Mouse (Mus musculus): ENCODE measurements around the gene Fam183b. TPM values are rescaled to one million over a fixed set of nuclear protein-coding genes. Genes with fewer than 3 reads are reported as not detected.

Fam183b gene
- polyA plus RNA-seq, 1 experiment from 2014 or later, result 0.37 TPM

DNA sequence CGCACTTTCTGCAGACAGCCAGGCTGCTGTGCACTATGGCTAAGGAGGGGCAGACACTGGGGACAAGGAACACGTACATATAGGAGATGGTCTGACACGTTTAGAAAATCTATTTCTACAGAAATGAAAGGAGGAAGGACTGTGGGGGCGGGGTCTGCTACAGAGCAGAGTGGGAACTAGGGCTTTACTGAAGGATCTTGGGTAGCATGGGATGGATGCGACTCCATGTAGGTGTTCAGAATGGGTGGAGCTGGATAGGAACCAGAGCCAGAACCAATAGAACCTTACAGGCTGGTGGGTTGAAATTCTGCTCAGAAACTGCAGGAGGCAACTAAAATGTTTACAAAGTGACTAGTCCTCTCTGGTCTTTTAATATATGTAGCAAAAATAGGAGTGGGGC is 2.0 kb downstream of the Fam183b start:
- no peak overlapping the region for H3K4me3 ChIP-seq (replicated peaks; ENCODE audit: low read depth, low read length)
- H3K4me1 ChIP-seq (replicated peaks; ENCODE audit: insufficient read depth, low read length), result no peaks in the 10 kb centered on the region
- no peak overlapping the region for H3K4me2 ChIP-seq (ENCODE audit: low read length)
- DNase-seq (ENCODE audit: low spot score) (no peak), ATAC-seq (replicated peaks; ENCODE audit: low FRiP score, low read depth) (no peak)
- 76% methylated on average over 5 of the region's 5 CpGs for WGBS
- no peaks in the 10 kb centered on the region for H3K36me3 ChIP-seq (ENCODE audit: insufficient read depth, low read length)
- TF ChIP-seq CTCF (IDR thresholded peaks at IDR 0.05; ENCODE audit: low read depth), result no peak
- H3K27ac ChIP-seq, result no peak overlapping the region
- H3K27me3 ChIP-seq (ENCODE audit: insufficient read depth, low read length), result no peaks in the 10 kb centered on the region
- H3K9ac ChIP-seq (ENCODE audit: low read depth, low read length), result no peak overlapping the region
- H3K9me3 ChIP-seq (replicated peaks; ENCODE audit: low read length), result no peaks in the 10 kb centered on the region

DNA sequence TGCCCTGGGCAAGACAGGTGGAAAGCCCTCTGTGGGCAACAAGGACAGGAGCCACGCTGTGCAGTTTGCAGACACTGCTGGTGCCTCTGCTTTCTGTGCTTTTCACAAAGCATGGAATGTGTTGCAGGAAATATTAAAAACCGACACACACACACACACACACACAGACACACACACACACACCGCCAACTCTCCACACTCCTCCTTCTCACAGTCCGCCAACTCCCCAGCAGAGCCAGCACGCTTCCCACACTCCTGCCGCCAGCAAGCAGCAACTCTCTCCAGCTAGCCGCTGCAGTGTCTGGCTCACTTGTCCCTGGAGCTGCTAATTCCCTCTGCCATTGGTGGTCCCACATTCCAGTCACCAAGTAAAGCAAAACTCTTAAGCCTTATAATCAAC is 4.9 kb downstream of the Fam183b start:
- no peak for DNase-seq (ENCODE audit: low spot score)
- H3K36me3 ChIP-seq (ENCODE audit: insufficient read depth, low read length), result no peaks in the 10 kb centered on the region

DNA sequence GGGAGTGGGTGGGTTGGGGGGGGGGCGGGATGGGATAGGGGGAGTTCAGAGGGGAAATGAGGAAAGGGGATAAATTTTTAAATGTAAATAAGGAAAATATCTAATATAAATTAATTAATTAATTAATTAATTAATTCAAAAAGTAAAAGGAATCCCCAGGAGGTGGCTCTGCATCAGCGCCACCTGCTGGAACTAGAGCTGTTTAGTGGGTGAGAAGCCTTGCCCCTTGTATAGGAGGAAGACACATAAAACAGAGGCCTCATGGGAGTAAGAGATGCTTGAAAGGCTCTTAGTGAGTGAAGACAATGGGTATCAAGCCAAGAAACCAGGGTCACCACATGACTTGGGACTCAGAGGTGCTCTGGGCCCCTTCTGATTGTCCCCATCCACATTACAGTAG is 5.9 kb downstream of the Fam183b start:
- Histone ChIP-seq H3K36me3 (ENCODE audit: insufficient read depth, low read length) (no peaks in the 10 kb centered on the region), H3K4me1 (replicated peaks; ENCODE audit: insufficient read depth, low read length) (no peaks in the 10 kb centered on the region), H3K27me3 (ENCODE audit: insufficient read depth, low read length) (no peaks in the 10 kb centered on the region), H3K4me2 (ENCODE audit: low read length) (no peak overlapping the region), H3K27ac (no peak overlapping the region), H3K9me3 (replicated peaks; ENCODE audit: low read length) (no peaks in the 10 kb centered on the region), H3K9ac (ENCODE audit: low read depth, low read length) (no peak overlapping the region), H3K4me3 (replicated peaks; ENCODE audit: low read depth, low read length) (no peak overlapping the region)
- no peak for TF ChIP-seq CTCF (IDR thresholded peaks at IDR 0.05; ENCODE audit: low read depth)
- DNase-seq (ENCODE audit: low spot score) (no peak), ATAC-seq (replicated peaks; ENCODE audit: low FRiP score, low read depth) (no peak)
- WGBS, result 87% methylated on average over 2 of the region's 2 CpGs

More for the DNA sequence above, 4.9 kb downstream of the Fam183b start:
- no peak overlapping the region for H3K4me3 ChIP-seq (replicated peaks; ENCODE audit: low read depth, low read length)
- ATAC-seq (replicated peaks; ENCODE audit: low FRiP score, low read depth), result no peak
- no peaks in the 10 kb centered on the region for H3K27me3 ChIP-seq (ENCODE audit: insufficient read depth, low read length)
- no peaks in the 10 kb centered on the region for H3K9me3 ChIP-seq (replicated peaks; ENCODE audit: low read length)
- 79% methylated on average over 7 of the region's 7 CpGs for WGBS
- no peak overlapping the region for H3K27ac ChIP-seq
- H3K4me1 ChIP-seq (replicated peaks; ENCODE audit: insufficient read depth, low read length), result no peaks in the 10 kb centered on the region
- no peak for TF ChIP-seq CTCF (IDR thresholded peaks at IDR 0.05; ENCODE audit: low read depth)
- H3K4me2 ChIP-seq (ENCODE audit: low read length), result no peak overlapping the region
- H3K9ac ChIP-seq (ENCODE audit: low read depth, low read length), result no peak overlapping the region

DNA sequence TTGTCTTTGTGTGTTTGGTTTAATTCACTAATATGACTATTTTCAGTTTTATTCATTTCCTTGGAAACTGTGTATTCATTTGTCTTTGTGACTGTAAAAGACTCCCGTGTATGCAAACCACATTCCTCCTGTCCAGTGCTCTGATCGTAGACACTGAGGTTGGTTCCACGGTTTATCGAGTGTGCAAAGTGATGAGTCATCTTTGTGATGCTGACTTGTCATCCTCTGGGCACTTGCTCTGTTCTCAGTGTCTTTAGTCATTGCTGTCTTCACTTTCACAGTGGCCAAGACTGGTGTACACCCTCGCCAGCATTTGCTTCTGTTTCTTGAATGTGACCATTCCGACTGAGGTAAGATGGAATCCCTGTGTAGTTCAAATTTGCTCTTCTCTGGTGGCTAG is 11.1 kb downstream of the Fam183b start:
- 68% methylated on average over 6 of the region's 6 CpGs for WGBS
- Histone ChIP-seq H3K9me3 (replicated peaks; ENCODE audit: low read length) (no peaks in the 10 kb centered on the region), H3K4me1 (replicated peaks; ENCODE audit: insufficient read depth, low read length) (no peaks in the 10 kb centered on the region), H3K4me3 (replicated peaks; ENCODE audit: low read depth, low read length) (no peak overlapping the region), H3K4me2 (ENCODE audit: low read length) (no peak overlapping the region), H3K36me3 (ENCODE audit: insufficient read depth, low read length) (no peaks in the 10 kb centered on the region), H3K9ac (ENCODE audit: low read depth, low read length) (no peak overlapping the region), H3K27ac (no peak overlapping the region), H3K27me3 (ENCODE audit: insufficient read depth, low read length) (no peaks in the 10 kb centered on the region)
- DNase-seq (ENCODE audit: low spot score) (no peak), ATAC-seq (replicated peaks; ENCODE audit: low FRiP score, low read depth) (no peak)
- no peak for TF ChIP-seq CTCF (IDR thresholded peaks at IDR 0.05; ENCODE audit: low read depth)

DNA sequence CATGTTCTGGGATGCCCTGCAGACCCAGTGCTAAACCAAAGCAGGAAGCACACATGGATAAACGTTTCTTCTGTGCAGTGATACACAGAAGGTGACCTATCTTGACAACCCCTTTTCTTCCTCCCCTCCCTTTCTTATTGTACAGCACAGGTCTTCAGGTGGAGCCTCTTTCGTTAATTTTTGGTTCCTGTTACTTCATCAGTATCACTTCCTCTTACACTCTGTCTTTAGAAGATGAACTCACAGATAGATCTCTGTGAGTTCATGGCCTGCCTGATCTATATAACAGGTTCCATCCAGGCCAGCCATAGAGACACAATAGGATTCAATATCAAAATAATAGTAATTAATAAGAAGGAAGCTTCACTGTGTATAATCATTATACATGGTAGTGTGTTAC is 11.7 kb downstream of the Fam183b start:
- no peaks in the 10 kb centered on the region for H3K9me3 ChIP-seq (replicated peaks; ENCODE audit: low read length)
- H3K4me2 ChIP-seq (ENCODE audit: low read length), result no peak overlapping the region
- no peak for DNase-seq (ENCODE audit: low spot score)
- H3K27ac ChIP-seq, result no peak overlapping the region
- TF ChIP-seq CTCF (IDR thresholded peaks at IDR 0.05; ENCODE audit: low read depth), result no peak
- 38% methylated on average over 2 of the region's 2 CpGs for WGBS
- H3K9ac ChIP-seq (ENCODE audit: low read depth, low read length), result no peak overlapping the region
- H3K4me3 ChIP-seq (replicated peaks; ENCODE audit: low read depth, low read length), result no peak overlapping the region
- ATAC-seq (replicated peaks; ENCODE audit: low FRiP score, low read depth), result no peak
- H3K4me1 ChIP-seq (replicated peaks; ENCODE audit: insufficient read depth, low read length), result no peaks in the 10 kb centered on the region
- H3K36me3 ChIP-seq (ENCODE audit: insufficient read depth, low read length), result no peaks in the 10 kb centered on the region
- H3K27me3 ChIP-seq (ENCODE audit: insufficient read depth, low read length), result no peaks in the 10 kb centered on the region

DNA sequence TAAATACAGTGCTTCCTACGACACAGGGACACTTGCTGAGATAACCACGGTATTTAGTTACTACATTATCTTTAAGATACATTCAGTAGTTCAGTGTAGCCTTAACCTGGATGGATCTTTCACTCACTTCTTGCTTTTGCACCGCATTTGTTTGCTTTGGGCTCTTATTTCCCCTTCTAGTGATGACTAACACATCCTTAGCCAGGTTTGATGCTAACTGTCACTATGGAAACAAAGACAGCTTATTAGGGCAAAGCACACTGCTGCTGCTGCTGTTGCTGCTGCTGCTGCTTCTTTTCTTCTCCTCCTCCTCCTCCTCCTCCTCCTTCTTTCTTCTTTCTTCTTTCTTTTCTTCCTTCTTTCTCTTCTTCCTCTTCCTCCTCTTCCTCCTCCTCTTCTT is 12.2 kb downstream of the Fam183b start:
- 22% methylated on average over 3 of the region's 3 CpGs for WGBS
- ATAC-seq (replicated peaks; ENCODE audit: low FRiP score, low read depth) (no peak), DNase-seq (ENCODE audit: low spot score) (no peak)
- no peak for TF ChIP-seq CTCF (IDR thresholded peaks at IDR 0.05; ENCODE audit: low read depth)
- no peak overlapping the region for H3K9ac ChIP-seq (ENCODE audit: low read depth, low read length)
- H3K9me3 ChIP-seq (replicated peaks; ENCODE audit: low read length), result no peaks in the 10 kb centered on the region
- no peak overlapping the region for H3K27ac ChIP-seq
- no peak overlapping the region for H3K4me2 ChIP-seq (ENCODE audit: low read length)
- H3K27me3 ChIP-seq (ENCODE audit: insufficient read depth, low read length), result no peaks in the 10 kb centered on the region
- no peaks in the 10 kb centered on the region for H3K36me3 ChIP-seq (ENCODE audit: insufficient read depth, low read length)
- no peak overlapping the region for H3K4me3 ChIP-seq (replicated peaks; ENCODE audit: low read depth, low read length)
- no peaks in the 10 kb centered on the region for H3K4me1 ChIP-seq (replicated peaks; ENCODE audit: insufficient read depth, low read length)

DNA sequence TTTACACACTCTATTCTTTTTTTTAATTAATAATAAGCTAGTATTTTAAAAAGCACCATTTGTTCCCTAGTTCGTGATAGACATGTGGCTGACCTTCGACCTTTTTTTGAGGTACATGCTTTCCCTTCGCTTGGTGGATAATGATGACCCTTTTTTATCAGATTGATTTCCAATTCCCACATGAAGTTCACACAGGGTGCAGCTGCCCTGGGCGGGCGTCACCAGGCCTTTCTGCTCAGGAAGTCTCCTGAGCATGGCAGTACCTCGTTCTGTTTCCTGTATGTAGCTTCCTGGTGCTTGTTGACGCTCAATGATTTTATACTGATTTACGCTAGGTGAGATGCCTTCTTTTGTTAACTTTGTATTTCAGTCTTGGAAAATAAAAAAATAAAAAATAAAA is 13.4 kb downstream of the Fam183b start:
- DNase-seq (ENCODE audit: low spot score) (no peak), ATAC-seq (replicated peaks; ENCODE audit: low FRiP score, low read depth) (no peak)
- 73% methylated on average over 8 of the region's 8 CpGs for WGBS
- Histone ChIP-seq H3K9ac (ENCODE audit: low read depth, low read length) (no peak overlapping the region), H3K27ac (no peak overlapping the region), H3K9me3 (replicated peaks; ENCODE audit: low read length) (no peaks in the 10 kb centered on the region), H3K4me2 (ENCODE audit: low read length) (no peak overlapping the region), H3K36me3 (ENCODE audit: insufficient read depth, low read length) (no peaks in the 10 kb centered on the region), H3K4me1 (replicated peaks; ENCODE audit: insufficient read depth, low read length) (no peaks in the 10 kb centered on the region), H3K4me3 (replicated peaks; ENCODE audit: low read depth, low read length) (no peak overlapping the region), H3K27me3 (ENCODE audit: insufficient read depth, low read length) (no peaks in the 10 kb centered on the region)
- no peak for TF ChIP-seq CTCF (IDR thresholded peaks at IDR 0.05; ENCODE audit: low read depth)
